Mouse (Mus musculus): ENCODE measurements around the gene Cnbp. TPM values are rescaled to one million over a fixed set of nuclear protein-coding genes. Genes with fewer than 3 reads are reported as not detected.

The Cnbp gene
- total RNA-seq, 1 experiment from 2014 or later: 405 TPM

DNA sequence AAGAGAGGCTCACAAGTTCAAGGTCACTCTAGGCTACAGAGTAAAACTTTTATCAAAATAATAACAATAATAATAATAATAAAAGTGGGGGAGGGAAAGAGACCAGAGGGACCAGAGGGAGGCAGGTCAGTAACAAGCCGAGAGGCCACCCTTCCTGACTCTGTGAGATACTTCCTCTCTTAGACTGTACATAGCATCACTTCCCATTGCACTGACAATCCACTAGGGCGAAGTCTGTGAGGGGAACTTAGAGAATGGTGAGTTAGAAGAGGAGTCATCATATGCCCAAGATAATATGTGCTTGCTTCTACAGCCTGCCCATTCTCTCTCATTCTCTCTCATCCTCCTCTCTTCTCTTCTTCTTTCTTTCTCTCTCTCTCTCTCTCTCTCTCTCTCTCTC lies 44.9 kb downstream of the Cnbp start:
- DNase-seq: no peak

DNA sequence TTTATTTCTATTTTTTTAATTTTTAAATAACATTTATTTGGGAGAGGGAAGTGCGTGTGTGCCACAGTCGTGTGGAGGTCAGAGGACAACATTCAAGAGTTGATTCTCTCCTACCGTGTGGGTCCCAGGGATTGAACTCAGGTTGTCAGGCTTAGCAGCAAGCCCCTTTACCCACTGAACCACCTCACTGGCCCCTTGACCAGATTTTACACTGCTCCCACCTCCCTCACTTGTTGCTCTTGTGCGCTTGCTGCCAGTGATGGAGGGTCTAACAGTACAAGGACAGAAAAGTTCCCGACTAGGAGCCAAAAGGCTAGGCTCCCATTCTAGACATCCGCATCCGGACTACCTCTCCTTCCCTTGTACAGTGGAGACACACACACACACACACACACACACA lies 45.5 kb downstream of the Cnbp start:
- DNase-seq: no peak

DNA sequence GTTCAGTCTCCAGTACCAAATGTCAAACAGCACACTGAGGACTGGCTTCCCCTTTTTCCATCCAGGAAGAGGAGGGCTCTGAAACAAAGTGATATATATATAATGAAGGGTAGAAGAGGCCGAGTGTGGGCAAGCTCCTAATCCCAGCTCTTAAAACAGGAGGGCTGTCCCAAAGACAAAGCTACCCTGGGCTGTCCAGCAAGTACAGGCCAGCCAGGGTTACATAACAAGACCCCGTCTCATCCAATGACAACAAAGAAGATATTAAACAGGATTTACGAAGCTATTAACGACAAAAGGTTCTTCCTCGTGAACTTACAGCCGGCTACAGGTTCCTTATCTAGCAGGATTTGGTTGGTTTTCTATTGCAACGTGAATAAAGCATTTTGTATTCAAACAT lies 46.0 kb downstream of the Cnbp start:
- no peak for DNase-seq

DNA sequence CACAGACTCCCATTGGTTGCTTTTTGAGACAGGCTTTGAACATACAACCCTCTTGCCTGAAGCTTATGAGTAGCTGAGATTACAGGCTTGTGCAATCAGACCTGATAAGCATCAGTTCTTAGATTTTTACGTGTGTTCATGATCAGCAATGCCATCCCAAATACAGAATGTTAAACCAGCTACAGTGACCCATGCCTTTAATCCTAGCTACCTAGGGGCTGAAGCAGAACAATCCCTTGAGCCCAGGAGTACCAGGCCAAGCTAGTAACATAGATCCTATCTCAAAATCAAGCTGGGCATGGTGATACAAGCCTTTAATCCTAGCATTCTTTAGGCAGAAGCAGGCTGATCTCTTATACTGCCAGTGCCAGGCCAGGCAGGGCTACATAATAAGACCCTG lies 46.9 kb downstream of the Cnbp start:
- no peak for DNase-seq

DNA sequence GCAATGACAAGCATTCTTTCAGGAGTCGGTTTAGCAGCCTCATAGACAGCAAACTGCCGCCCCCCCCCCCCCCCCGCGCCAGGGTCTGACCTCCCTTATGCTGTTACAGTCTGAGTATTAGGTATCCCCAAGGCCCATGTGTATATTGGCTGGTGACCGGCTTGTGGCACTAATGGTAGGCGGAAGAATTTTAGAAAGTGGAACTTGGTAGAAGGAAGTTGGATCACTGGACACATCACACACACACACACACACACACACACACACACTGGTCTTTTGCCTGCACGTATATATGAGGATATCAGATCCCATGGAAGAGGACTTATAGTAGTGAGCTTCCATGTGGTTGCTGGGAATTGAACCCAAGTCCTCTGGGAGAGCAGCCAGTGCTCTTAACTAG lies 48.4 kb downstream of the Cnbp start:
- DNase-seq: no peak

DNA sequence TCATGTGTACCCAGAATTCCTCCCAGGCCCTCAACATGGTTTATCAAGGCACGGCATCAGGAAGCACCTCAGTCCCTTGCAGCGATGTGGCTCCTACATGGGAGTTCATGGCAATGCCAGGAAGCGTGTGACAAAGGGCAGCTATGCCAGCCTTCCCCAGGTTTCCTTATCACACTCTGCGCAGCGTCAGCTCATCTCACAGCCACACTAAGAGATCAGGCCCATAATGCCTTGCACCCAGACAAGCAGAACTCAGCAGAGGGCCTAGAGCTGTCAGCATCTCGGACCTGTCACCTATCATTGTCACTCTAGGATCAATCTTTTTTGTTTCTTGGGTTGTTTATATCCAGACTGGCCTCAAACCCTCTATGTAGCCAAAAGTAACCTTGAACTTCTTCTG lies 51.3 kb downstream of the Cnbp start:
- DNase-seq: no peak

DNA sequence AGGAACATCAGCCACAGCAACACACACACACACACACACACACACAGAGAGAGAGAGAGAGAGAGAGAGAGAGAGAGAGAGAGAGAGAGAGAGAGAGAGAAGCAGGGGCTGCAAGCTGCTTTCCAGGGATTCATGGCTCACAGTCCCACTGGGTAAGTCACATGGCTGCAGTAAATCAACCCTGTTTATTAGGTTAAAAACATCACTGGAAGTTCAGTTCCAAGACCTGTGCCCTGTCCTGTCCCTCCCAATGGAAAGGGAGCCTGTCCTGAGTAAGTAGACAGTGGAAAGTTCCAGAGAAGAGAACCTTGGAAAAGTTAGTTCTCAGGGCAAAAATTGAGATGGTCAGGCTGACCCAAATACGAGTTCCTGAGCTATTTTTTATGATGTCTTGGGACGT lies 53.6 kb downstream of the Cnbp start:
- DNase-seq: no peak

DNA sequence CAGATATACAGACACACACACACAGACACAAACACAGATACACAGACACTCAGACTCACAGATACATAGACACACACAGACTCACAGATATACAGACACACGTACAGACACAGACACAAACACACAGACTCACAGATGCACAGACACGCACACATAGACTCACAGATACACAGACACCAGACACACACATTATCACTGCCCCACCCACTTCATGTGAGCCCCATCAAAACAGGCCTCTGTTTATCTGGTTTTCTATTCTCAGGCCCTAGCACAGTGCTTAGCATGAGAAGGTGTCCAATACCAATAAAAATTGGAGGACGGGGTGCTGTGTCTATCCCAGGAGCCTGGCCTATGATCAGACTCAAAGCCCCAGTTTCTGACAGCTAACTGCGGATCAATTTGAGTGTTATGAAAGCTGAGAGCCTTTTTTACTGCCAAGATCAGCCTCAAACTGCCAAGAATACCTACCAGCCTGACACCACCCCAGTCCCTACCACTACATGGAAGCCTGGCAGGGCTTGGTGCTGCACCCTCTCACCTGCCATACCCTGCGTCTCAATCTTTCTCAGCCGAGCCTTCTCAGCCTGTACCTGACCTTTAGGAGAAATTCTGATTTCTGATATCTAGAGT lies 54.5 kb downstream of the Cnbp start:
- no peak for DNase-seq

DNA sequence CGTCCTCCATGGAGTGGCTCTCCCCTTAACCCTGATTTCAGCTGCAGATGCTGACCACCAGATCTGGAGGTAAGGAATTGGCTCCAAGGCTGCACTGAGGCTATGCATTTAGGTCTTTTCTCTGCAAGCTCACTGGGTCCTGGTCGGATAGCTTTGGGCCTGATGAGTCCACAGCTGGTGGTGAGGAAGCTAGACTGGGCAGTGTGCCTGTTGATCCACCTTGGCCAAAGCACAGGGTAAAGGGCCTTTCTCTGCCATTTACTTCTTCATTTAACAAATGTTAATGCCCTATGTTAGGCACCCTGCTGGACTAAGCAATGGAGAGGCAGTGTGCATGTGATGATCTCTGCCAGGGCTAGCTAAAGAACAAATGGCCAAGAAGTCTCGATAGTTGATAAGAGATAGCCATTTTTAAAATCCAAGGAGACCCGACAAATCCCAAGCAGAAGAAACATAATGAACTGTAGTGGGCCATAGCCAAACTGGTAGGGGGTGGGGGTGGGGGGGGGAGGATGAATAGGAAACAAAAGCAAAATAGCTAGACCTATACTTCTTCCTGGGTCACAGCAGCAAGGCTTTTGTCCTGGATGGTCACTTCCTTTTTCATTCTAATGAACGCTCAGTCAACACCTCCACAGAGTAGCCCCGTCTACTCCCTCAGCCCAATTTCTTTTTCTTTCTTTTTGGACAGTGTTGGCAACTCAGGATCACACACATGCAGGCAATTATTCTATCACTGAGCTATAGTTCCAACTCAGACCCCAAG lies 55.3 kb downstream of the Cnbp start:
- no peak for DNase-seq

DNA sequence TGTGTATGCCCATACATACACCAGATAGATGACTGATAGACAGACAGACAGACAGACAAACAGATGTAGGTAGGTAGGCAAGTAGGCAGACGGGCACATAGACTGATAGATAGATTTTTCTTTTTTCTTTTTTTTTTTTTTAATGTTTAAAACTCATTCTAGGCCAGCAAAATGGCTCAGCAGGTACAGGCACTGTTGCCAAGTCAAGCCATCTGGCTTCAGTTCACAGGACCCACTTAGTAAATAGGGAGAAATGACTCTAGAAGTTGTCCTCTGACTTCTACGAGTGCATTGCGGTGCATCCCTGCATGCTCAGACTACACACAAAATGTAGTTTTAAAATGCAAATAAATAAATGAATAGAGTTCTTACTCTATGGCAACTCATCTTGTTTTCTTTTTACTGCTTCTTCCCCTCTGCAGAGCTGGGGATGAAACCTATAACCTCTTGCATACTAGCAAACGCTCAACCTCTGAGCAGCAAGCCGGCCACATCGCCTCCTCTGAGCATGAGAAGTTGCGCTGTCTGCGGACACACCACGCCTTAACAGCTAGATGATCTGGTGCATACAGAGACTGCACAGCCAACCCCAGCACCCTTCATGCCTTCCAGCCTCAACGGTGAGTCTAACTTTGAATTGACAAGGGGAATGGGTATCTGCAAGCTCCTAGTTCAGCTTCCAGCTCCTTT lies 56.9 kb downstream of the Cnbp start:
- DNase-seq: no peak

Other genes with a start within 250 kb of the Cnbp start
- gene Aplf, start 178.9 kb downstream of the Cnbp start, total RNA-seq (2021): 8.0 and 9.8 TPM in 2 replicates
- 0.67 and 0.71 TPM in 2 replicates for gene Efcc1, start 120.2 kb downstream of the Cnbp start, total RNA-seq (2021)
- not detected in 2 replicates for gene Gp9, start 73.0 kb downstream of the Cnbp start, total RNA-seq (2021)
- 21.8 and 34.9 TPM in 2 replicates for gene Rab43, start 38.9 kb downstream of the Cnbp start, total RNA-seq (2021)
- 5.1 and 6.2 TPM in 2 replicates for gene Gm45140, start 15.3 kb downstream of the Cnbp start, total RNA-seq (2021)
- 24.8 and 36.1 TPM in 2 replicates for gene Isy1, start 12.3 kb downstream of the Cnbp start, total RNA-seq (2021)
- 103 and 108 TPM in 2 replicates for gene Copg1, start 36.7 kb upstream of the Cnbp start, total RNA-seq (2021)
- 29.7 and 29.9 TPM in 2 replicates for gene Hmces, start 62.8 kb upstream of the Cnbp start, total RNA-seq (2021)
- gene H1fx, start 130.5 kb upstream of the Cnbp start, total RNA-seq (2021): 15.1 and 19.1 TPM in 2 replicates
- gene Rab7, start 194.2 kb upstream of the Cnbp start, total RNA-seq (2021): 313 and 326 TPM in 2 replicates
- gene Rpn1, start 233.4 kb upstream of the Cnbp start, total RNA-seq (2021): 211 and 212 TPM in 2 replicates